Mouse (Mus musculus): ENCODE data around the gene Wdr25. TPM values are rescaled to one million over a fixed set of nuclear protein-coding genes. Genes with fewer than 3 reads are reported as not detected.

The Wdr25 gene
- polyA plus RNA-seq, 1 experiment from 2014 or later, result 11.7 TPM

DNA sequence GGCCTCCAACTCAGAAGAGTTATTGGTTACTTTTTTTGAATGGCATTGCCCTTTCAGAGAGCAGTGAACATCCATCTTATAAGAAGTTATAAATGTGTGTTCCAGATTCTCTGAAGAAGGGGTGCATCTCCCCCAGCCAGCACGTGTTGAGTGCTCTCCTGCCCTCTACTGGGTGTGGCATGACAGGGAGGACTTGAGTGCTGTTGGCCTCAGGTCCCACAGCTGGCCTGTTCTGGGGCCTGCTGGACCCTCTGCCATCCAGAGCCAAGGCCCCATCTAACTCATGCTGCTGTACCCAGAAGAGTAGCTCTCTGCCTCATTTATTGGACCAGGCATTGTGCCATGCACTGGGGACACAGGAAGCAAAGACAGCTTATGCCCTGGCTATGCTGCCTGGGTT is 46.8 kb downstream of the Wdr25 start:
- 56% methylated on average over 1 of the region's 1 CpGs for WGBS
- Histone ChIP-seq H3K9me3 (replicated peaks) (no peaks in the 10 kb centered on the region), H3K27ac (no peak overlapping the region), H3K27me3 (no peaks in the 10 kb centered on the region), H3K36me3 (no peaks in the 10 kb centered on the region), H3K4me2 (no peak overlapping the region), H3K4me1 (no peaks in the 10 kb centered on the region), H3K4me3 (replicated peaks) (no peak overlapping the region), H3K9ac (no peak overlapping the region)
- no peak for ATAC-seq (replicated peaks; ENCODE audit: low FRiP score)

DNA sequence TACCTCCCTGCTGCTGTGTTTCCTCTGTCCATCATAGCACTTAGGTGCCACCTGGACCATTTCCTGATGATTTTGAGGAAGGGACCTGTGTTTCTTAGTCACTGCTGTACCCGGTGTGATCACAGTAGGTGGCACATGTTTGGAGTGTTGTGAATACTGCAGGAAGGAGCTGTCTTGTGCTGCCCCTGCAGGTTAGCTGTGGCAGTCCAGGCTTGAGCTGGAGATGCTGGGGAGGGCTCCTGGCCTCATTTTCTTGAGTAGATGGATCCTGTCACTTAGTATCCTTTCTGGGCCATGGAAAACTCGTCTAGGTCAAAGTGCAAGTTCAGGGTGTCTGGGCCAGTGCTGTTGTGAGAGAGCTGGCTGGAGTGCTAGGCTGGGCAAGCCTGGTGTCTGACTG is 47.9 kb downstream of the Wdr25 start:
- Histone ChIP-seq H3K27ac (no peak overlapping the region), H3K27me3 (no peaks in the 10 kb centered on the region), H3K4me2 (no peak overlapping the region), H3K9me3 (replicated peaks) (no peaks in the 10 kb centered on the region), H3K4me3 (replicated peaks) (no peak overlapping the region), H3K4me1 (no peaks in the 10 kb centered on the region), H3K36me3 (no peaks in the 10 kb centered on the region), H3K9ac (no peak overlapping the region)
- ATAC-seq (replicated peaks; ENCODE audit: low FRiP score), result no peak
- 57% methylated on average over 2 of the region's 2 CpGs for WGBS

DNA sequence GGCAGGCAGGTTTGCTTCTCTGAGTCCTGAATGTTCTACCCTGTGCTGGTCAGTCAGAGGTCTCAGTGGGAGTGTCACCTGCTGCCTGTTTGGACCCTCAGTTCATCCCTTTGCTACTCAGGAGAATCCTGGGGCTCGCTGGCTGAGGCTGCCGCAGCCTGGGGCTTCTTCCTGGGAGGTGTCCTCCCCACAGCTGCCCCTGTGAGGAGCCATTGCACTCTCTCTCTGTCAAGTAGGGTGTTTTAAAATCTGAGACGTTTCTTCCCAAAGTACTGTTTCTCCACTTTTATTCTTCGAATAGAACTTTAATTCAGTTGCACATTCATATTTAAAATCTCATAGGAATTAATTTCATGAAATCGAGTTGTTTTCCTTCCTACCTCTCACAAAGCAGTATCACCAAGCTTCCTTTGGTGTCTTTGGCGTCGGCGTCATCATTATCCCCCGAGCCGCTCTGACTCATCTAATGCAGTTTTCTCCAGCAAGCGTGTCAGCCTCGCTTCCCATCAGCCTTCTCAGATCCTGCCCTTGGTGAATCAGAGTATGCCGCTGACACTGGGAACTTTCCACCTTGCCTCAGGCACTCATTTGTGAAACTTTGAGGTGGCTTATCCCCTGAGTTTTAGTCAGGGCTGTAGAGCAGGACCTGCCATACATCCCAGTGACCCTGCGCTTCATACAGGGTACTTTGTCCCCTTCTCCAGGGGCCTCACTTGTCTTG is 48.9 kb downstream of the Wdr25 start:
- no peaks in the 10 kb centered on the region for H3K4me1 ChIP-seq
- H3K27me3 ChIP-seq, result no peaks in the 10 kb centered on the region
- ATAC-seq (replicated peaks; ENCODE audit: low FRiP score), result no peak
- no peak overlapping the region for H3K9ac ChIP-seq
- WGBS, result 85% methylated on average over 14 of the region's 14 CpGs
- no peaks in the 10 kb centered on the region for H3K36me3 ChIP-seq
- no peak overlapping the region for H3K4me3 ChIP-seq (replicated peaks)
- H3K9me3 ChIP-seq (replicated peaks), result no peaks in the 10 kb centered on the region
- H3K4me2 ChIP-seq, result no peak overlapping the region
- no peak overlapping the region for H3K27ac ChIP-seq

DNA sequence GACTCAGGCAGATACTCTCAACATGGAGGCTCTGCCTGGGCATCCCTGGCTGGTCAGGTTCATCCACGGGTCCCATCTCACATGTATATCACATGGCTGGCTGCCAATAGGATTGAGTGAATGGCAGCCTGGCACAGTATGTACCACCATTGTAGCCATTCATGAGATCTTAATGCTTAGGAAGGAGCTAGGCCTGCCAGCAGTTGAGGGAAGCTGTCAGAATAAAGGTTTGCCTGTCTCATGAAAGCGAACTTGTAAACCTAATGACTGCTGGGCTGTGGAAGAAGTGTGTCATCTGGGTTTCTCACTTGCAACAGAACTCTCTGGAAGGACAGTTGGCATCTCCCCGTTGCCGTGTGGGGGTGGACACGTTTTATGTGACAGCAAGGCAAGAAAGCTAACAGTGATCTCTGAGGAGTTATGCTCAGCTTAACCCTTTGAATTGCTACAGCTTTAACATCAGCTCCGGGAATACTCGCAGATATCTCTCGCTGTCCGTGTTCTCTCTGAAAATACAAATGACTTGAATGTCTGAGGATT is 59.6 kb downstream of the Wdr25 start:
- 59% methylated on average over 9 of the region's 9 CpGs for WGBS
- Histone ChIP-seq H3K27me3 (peaks cover 5% of the 10 kb centered on the region; the same call in 1 of the 2 replicates), H3K9ac (no peak overlapping the region), H3K4me3 (replicated peaks) (no peak overlapping the region), H3K36me3 (no peaks in the 10 kb centered on the region), H3K27ac (no peak overlapping the region), H3K4me1 (peaks cover 16% of the 10 kb centered on the region), H3K9me3 (replicated peaks) (no peaks in the 10 kb centered on the region), H3K4me2 (no peak overlapping the region)
- no peak for ATAC-seq (replicated peaks; ENCODE audit: low FRiP score)

GRCm38 (mm10) chr12:108953838-108954237 is 60.4 kb downstream of the Wdr25 start:
- Histone ChIP-seq H3K9ac (no peak overlapping the region), H3K4me2 (no peak overlapping the region), H3K27me3 (peaks cover 10% of the 10 kb centered on the region; the same call in 1 of the 2 replicates), H3K9me3 (replicated peaks) (no peaks in the 10 kb centered on the region), H3K4me1 (peaks cover 23% of the 10 kb centered on the region), H3K4me3 (replicated peaks) (no peak overlapping the region), H3K27ac (no peak overlapping the region), H3K36me3 (no peaks in the 10 kb centered on the region)
- 8% methylated on average over 6 of the region's 6 CpGs for WGBS
- peak; percentile 61; the same call in 1 of the 2 replicates for ATAC-seq (replicated peaks; ENCODE audit: low FRiP score)

DNA sequence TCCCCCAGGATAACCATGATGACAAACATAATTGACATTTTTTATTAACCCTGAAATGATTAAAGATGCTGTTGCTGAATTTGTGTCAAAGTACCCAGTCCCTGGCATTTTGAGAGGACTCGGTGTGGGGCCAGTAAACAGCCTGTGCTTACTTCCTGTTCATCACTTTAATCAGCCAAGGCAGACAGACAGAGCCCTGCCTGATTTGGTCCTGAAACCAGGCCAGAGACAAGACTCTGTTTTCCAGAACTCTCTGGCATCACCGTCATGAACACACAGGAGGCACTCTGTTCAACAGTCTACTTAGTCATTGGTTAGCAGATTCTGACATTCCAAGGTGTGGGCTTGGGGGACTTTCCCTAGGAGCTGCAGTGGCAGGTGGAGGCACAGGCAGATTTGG is 61.0 kb downstream of the Wdr25 start:
- WGBS, result 49% methylated on average over 2 of the region's 2 CpGs
- Histone ChIP-seq H3K4me3 (replicated peaks) (no peak overlapping the region), H3K9me3 (replicated peaks) (no peaks in the 10 kb centered on the region), H3K27me3 (peaks cover 10% of the 10 kb centered on the region; the same call in 1 of the 2 replicates), H3K4me1 (peaks cover 29% of the 10 kb centered on the region), H3K9ac (no peak overlapping the region), H3K4me2 (no peak overlapping the region), H3K27ac (no peak overlapping the region), H3K36me3 (no peaks in the 10 kb centered on the region)
- no peak for ATAC-seq (replicated peaks; ENCODE audit: low FRiP score)

- Histone ChIP-seq H3K9me3 (replicated peaks) (no peaks in the 10 kb centered on the region), H3K4me3 (replicated peaks) (0 out of 2 replicates have a peak overlapping the region, but pooled peaks have one; percentile 27), H3K4me1 (peaks cover 41% of the 10 kb centered on the region), H3K4me2 (peak overlapping the region; percentile 62), H3K36me3 (no peaks in the 10 kb centered on the region), H3K27me3 (peaks cover 19% of the 10 kb centered on the region), H3K27ac (no peak overlapping the region), H3K9ac (no peak overlapping the region)
- 71% methylated on average over 7 of the region's 7 CpGs for WGBS
- ATAC-seq (replicated peaks; ENCODE audit: low FRiP score), result no peak
These were observed 65.1 kb downstream of the Wdr25 start for GRCm38 (mm10) chr12:108958483-108958882.

DNA sequence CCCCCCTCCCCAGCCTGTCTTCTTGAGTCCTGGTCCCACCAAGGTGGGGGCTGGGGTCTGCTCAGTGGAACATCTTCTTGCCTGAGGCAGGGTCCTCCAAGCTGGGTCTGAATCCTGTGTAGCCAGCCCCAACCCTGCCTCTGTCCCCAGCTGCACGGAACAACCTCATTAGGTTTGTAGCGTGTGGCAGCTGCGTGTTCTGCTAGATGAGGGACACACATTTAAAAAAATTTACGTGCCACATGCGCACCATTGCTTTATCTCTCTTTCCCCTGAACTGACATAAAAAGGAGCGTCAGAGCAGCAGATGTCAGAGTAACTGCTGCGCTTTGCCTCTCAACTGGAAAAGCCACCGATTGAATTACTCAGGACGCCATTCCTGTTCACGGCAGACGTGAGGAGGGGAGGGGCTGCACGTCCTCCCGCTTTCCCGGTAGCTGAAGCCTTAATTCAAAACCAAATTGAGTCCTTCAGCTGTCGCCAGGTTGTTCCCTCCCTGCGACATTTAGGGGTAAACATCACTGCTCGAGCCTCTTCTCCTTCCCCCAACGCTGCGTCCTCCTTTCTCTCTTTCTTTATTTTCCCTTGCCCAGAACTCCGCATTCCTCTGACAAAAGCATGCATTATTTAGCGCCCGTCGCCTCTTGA is 65.7 kb downstream of the Wdr25 start:
- Histone ChIP-seq H3K27ac (peak overlapping the region; percentile 48; the same call in 1 of the 2 replicates), H3K4me1 (peaks cover 35% of the 10 kb centered on the region), H3K9me3 (replicated peaks) (no peaks in the 10 kb centered on the region), H3K4me2 (peak overlapping the region; percentile 62), H3K36me3 (no peaks in the 10 kb centered on the region), H3K27me3 (peaks cover 19% of the 10 kb centered on the region), H3K9ac (no peak overlapping the region), H3K4me3 (replicated peaks) (peak overlapping the region; percentile 27)
- peak; percentile 63 for ATAC-seq (replicated peaks; ENCODE audit: low FRiP score)
- WGBS, result 2% methylated on average over 23 of the region's 23 CpGs

DNA sequence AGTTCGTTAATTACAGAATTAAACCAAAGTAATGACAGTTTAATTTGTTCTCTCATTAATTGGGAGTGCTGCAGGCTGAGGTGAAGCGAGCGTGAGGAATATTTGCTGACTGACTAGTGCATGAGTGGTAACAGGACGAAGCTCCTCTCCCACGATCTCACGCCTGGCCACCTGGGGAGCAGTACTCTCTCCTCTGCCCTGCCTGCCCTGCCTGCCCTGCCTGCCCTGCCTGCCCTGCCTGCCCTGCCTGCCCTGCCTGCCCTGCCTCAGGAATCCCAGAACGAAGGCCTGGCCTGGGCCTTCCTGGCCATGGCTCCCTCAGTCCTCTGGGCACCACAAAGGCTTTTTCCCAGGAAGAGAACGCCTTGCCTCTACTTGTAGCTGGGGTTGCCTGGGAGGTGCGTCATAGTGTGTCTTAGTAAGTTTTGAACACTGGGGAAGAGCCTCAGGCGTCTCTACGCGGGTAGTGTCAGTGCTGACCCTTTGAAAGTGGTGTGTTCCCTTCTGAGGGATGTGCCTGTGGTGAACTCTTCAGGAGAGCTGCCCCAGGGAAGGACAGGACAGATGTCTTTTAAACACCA is 66.3 kb downstream of the Wdr25 start:
- no peaks in the 10 kb centered on the region for H3K9me3 ChIP-seq (replicated peaks)
- H3K4me2 ChIP-seq, result peak overlapping the region; percentile 62
- H3K4me1 ChIP-seq, result peaks cover 32% of the 10 kb centered on the region
- no peak overlapping the region for H3K9ac ChIP-seq
- 26% methylated on average over 12 of the region's 12 CpGs for WGBS
- peak overlapping the region; percentile 27 for H3K4me3 ChIP-seq (replicated peaks)
- peaks cover 19% of the 10 kb centered on the region for H3K27me3 ChIP-seq
- no peaks in the 10 kb centered on the region for H3K36me3 ChIP-seq
- peak; percentile 72 for ATAC-seq (replicated peaks; ENCODE audit: low FRiP score)
- H3K27ac ChIP-seq, result peak overlapping the region; percentile 38; the same call in 1 of the 2 replicates

DNA sequence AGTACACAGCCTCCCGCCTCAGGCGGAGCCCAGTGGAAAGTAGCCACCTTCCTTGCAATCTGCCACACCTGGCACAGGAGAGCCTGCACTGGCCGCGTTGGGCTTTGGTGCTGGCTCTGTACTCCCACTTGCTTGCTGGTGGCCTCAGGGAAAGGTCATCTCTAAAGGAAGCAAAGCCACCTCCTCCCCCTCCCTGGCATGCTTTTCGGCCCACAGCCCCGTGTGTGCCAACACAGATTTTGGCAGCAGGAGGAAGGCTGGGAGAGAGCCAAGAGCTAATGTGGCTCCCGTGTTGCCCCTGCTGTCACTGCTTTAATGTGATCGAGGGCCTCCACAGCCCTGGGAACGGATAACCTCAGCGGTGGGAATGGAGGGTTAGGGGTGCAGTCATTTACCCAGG is 66.8 kb downstream of the Wdr25 start:
- Histone ChIP-seq H3K4me3 (replicated peaks) (no peak overlapping the region), H3K4me1 (peaks cover 32% of the 10 kb centered on the region), H3K4me2 (no peak overlapping the region), H3K36me3 (no peaks in the 10 kb centered on the region), H3K9me3 (replicated peaks) (no peaks in the 10 kb centered on the region), H3K9ac (no peak overlapping the region), H3K27ac (0 out of 2 replicates have a peak overlapping the region, but pooled peaks have one; percentile 38), H3K27me3 (peaks cover 21% of the 10 kb centered on the region)
- ATAC-seq (replicated peaks; ENCODE audit: low FRiP score), result no peak
- 47% methylated on average over 10 of the region's 10 CpGs for WGBS

- Histone ChIP-seq H3K4me2 (no peak overlapping the region), H3K9me3 (replicated peaks) (no peaks in the 10 kb centered on the region), H3K9ac (no peak overlapping the region), H3K4me1 (0 out of 2 replicates have a peak, but pooled peaks cover 5% of the 10 kb centered on the region), H3K4me3 (replicated peaks) (no peak overlapping the region), H3K36me3 (no peaks in the 10 kb centered on the region), H3K27ac (no peak overlapping the region), H3K27me3 (0 out of 2 replicates have a peak, but pooled peaks cover 2% of the 10 kb centered on the region)
- 69% methylated on average over 4 of the region's 4 CpGs for WGBS
- no peak for ATAC-seq (replicated peaks; ENCODE audit: low FRiP score)
These were observed 74.2 kb downstream of the Wdr25 start for GRCm38 (mm10) chr12:108967631-108968030.

DNA sequence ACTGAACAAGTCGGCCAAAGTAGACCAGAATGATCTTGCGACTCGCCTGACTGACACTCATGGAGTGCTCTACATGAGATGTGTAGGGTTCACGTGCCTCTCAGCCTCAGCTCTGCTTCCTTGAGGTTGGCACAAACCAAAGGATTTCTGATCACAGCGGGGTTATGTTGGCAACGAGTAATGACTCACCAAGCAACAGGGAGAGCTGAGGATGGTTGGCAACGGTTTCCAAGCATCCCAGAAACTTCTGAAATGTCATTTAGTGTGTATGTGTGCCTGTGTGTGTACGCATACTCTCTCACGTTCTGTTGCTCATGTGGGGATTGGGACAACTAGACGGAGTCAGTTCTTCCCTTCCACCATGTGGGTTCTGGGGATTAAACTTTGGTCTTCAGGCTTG is 74.6 kb downstream of the Wdr25 start:
- H3K4me3 ChIP-seq (replicated peaks), result no peak overlapping the region
- H3K36me3 ChIP-seq, result no peaks in the 10 kb centered on the region
- no peak for ATAC-seq (replicated peaks; ENCODE audit: low FRiP score)
- WGBS, result 88% methylated on average over 10 of the region's 10 CpGs
- no peak overlapping the region for H3K4me2 ChIP-seq
- H3K9me3 ChIP-seq (replicated peaks), result no peaks in the 10 kb centered on the region
- H3K27me3 ChIP-seq, result 0 out of 2 replicates have a peak, but pooled peaks cover 2% of the 10 kb centered on the region
- H3K4me1 ChIP-seq, result 0 out of 2 replicates have a peak, but pooled peaks cover 2% of the 10 kb centered on the region
- H3K27ac ChIP-seq, result no peak overlapping the region
- H3K9ac ChIP-seq, result no peak overlapping the region
